Mouse (Mus musculus) hindbrain, embryonic 12.5 days (tissue): Measurements from ENCODE around the gene Klhl40. TPM values are rescaled to one million over a fixed set of nuclear protein-coding genes. Genes with fewer than 3 reads are reported as not detected.

Source experiments
- ATAC-seq: fragments of 200-750 bp; cut with Nextera tagmentation; 2 replicates; pipeline ENCODE4 v1.8.0; 2017; ENCODE audit warnings: moderate TSS enrichment; ENCODE audit not compliant: low FRiP score
- H3K27ac ChIP-seq: fragments of 300-500 bp; sonication (generic); 2 replicates; pipeline ENCODE4 v1.5.1; 2016; ENCODE audit warnings: mild to moderate bottlenecking
- H3K27me3 ChIP-seq: fragments of 300-500 bp; sonication (generic); 2 replicates; pipeline ENCODE4 v1.6.1; 2016; ENCODE audit warnings: mild to moderate bottlenecking
- H3K36me3 ChIP-seq: fragments of 300-500 bp; sonication (generic); 2 replicates; pipeline ENCODE4 v1.6.1; 2016; ENCODE audit warnings: mild to moderate bottlenecking
- H3K4me1 ChIP-seq: fragments of 300-500 bp; sonication (generic); 2 replicates; pipeline ENCODE4 v1.6.1; 2016
- H3K4me2 ChIP-seq: fragments of 300-500 bp; sonication (generic); replicated peaks from 2 replicates; pipeline ENCODE4 v1.6.1; 2016; ENCODE audit warnings: mild to moderate bottlenecking
- H3K4me3 ChIP-seq: fragments of 300-500 bp; sonication (generic); 2 replicates; pipeline ENCODE4 v1.5.1; 2016; ENCODE audit warnings: mild to moderate bottlenecking
- H3K9ac ChIP-seq: fragments of 300-500 bp; sonication (generic); 2 replicates; pipeline ENCODE4 v1.6.1; 2016; ENCODE audit warnings: mild to moderate bottlenecking, moderate library complexity
- H3K9me3 ChIP-seq: fragments of 300-500 bp; sonication (generic); replicated peaks from 2 replicates; pipeline ENCODE4 v1.6.1; 2016; ENCODE audit warnings: mild to moderate bottlenecking
- WGBS: fragments of 180-500 bp; shearing (Covaris S2); methylation state at CpG from one replicate; pipeline ENCODE4 v1.1.7; 2016; 5-methylcytosine and 5-hydroxymethylcytosine counted together
- polyA plus RNA-seq: library from polyadenylated mRNA; unstranded; fragments of >200 nt; fragmentation: Nextera tagmentation; extraction: Ambion mirVana; gene quantifications from 2 replicates; pipeline ENCODE4 v1.2.1, GENCODE M21; 2016

Gene Klhl40
- polyA plus RNA-seq: 0.48 and 2.7 TPM in 2 replicates

DNA sequence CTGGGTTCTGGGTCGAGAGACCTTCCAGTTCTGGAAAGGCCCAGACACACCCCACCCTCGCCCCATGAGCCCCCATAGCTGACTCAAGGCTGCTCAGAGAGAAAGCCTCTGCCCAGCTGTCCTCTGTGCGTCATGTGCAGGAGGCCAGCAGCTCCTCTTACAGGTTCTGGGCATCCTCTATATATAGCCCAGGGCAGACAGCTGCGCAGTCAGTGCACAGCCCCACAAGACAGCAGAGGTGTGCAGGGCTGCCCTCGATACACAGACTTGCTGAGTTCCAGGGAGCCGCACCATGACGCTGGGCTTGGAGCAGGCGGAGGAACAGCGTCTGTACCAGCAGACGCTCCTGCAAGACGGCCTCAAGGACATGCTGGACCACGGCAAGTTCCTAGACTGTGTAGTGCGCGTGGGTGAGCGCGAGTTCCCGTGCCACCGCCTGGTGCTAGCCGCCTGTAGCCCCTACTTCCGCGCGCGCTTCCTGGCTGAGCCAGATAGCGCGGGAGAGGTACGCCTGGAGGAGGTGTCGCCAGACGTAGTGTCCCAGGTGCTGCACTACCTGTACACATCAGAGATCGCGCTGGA lies at the start of gene Klhl40:
TSS of gene Klhl40 (plus strand) at position 124 of the 582 bp plus-strand sequence.
- Histone ChIP-seq H3K4me3 (peak within 1 kb of the TSS; percentile 25), H3K27me3 (peaks cover 48% of the 10 kb centered on the region), H3K9ac (0 out of 2 replicates have a peak within 1 kb of the TSS, but pooled peaks have one; percentile 44), H3K36me3 (no peaks in the 10 kb centered on the region), H3K4me1 (peaks cover 9% of the 10 kb centered on the region), H3K27ac (no peak within 1 kb of the TSS), H3K4me2 (peak within 1 kb of the TSS; percentile 57), H3K9me3 (no peaks in the 10 kb centered on the region)
- WGBS: 21% methylated on average over 30 of the region's 30 CpGs
- ATAC-seq: peak; percentile 55

DNA sequence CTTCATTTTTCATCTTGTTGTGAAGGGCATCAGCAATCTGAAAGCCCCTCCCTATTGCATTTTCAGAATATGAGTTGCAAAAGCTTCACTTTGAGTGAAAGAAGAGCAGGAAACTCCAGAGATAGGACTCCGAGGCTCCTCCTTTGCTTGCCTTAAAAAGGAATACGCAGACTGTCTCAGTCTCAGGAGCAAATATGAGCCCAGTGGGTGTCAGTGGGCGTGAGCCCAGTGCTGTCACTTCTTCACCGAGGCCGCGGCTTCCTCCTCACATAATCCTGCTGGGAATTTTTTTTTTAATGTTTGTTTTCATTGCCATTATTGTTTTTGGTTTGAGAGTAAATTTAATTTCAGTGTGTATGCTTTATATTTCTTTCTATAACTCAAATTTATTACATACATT lies 36.9 kb upstream of the Klhl40 start:
- 91% methylated on average over 6 of the region's 6 CpGs for WGBS
- Histone ChIP-seq H3K36me3 (peaks cover 52% of the 10 kb centered on the region), H3K4me2 (no peak overlapping the region), H3K9me3 (no peaks in the 10 kb centered on the region), H3K27ac (no peak overlapping the region), H3K9ac (no peak overlapping the region), H3K27me3 (no peaks in the 10 kb centered on the region), H3K4me1 (no peaks in the 10 kb centered on the region), H3K4me3 (no peak overlapping the region)
- no peak for ATAC-seq

DNA sequence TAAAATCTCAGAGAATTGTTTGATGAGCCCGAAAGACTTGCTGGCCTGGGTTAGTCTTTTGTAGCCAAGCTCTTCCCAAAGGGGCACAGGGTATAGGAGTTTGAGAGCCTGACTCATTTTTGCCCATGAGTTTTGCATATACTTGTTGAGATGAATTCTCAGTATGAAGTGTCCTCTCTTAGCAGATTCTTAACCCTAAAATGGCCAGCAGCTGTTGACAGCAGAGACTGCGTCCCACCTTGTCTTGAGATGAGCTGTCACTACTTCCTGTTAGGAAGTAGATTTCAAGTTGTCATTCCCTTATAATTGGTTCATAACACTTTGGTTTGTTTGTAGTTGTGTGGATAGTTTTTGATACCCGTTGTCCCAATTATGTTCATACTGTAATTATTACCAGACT lies 36.2 kb upstream of the Klhl40 start:
- peaks cover 56% of the 10 kb centered on the region for H3K36me3 ChIP-seq
- WGBS: 94% methylated on average over 3 of the region's 3 CpGs
- no peak overlapping the region for H3K4me2 ChIP-seq
- H3K27me3 ChIP-seq: no peaks in the 10 kb centered on the region
- H3K4me3 ChIP-seq: no peak overlapping the region
- no peaks in the 10 kb centered on the region for H3K9me3 ChIP-seq
- H3K27ac ChIP-seq: no peak overlapping the region
- no peak overlapping the region for H3K9ac ChIP-seq
- ATAC-seq: no peak
- H3K4me1 ChIP-seq: no peaks in the 10 kb centered on the region

DNA sequence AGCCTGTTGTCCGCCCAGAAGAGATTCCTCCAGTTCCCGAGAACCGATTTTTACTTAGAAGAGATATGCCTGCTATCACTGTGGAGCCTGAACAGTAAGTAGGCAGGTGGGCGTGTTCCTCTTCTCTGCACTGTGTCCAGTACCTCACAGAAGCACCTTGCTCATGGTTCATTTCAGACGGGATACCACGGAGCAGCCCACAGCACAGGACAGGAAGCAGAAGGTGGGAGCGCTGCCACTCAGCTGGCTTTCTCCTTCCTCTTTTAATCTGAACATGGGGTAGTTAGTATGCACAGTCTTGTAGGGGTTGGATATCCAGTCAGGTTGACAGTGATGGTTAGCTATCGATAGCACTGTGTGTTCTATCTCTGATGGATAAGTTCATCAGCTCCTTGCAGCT lies 33.4 kb upstream of the Klhl40 start:
- no peak overlapping the region for H3K4me2 ChIP-seq
- WGBS: 91% methylated on average over 8 of the region's 8 CpGs
- no peaks in the 10 kb centered on the region for H3K27me3 ChIP-seq
- no peak overlapping the region for H3K4me3 ChIP-seq
- no peak overlapping the region for H3K9ac ChIP-seq
- H3K9me3 ChIP-seq: no peaks in the 10 kb centered on the region
- peaks cover 85% of the 10 kb centered on the region for H3K36me3 ChIP-seq
- H3K4me1 ChIP-seq: no peaks in the 10 kb centered on the region
- no peak for ATAC-seq
- no peak overlapping the region for H3K27ac ChIP-seq

DNA sequence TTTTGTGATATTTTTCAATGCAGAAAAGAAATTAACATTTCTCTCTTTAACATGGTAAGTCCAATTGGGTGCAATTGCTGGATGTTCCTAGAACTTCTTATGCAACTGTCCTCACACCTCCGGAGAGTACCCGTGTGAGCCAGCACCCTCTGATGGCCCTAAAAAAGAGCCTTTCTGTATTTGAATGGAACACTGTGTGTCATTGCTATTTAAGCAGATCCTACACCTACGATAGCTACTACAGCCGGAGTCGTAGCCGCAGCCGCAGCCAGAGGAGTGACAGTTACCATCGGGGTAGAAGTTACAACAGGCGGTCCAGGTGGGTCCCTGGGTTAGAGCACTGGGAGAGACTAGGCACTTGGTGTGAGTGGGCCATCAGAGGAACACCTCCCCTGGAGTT lies 24.6 kb upstream of the Klhl40 start:
- no peak overlapping the region for H3K4me2 ChIP-seq
- H3K4me1 ChIP-seq: peaks cover 4% of the 10 kb centered on the region
- no peak overlapping the region for H3K27ac ChIP-seq
- no peak overlapping the region for H3K9ac ChIP-seq
- ATAC-seq: no peak
- H3K27me3 ChIP-seq: no peaks in the 10 kb centered on the region
- H3K9me3 ChIP-seq: no peaks in the 10 kb centered on the region
- 98% methylated on average over 9 of the region's 9 CpGs for WGBS
- H3K4me3 ChIP-seq: no peak overlapping the region
- H3K36me3 ChIP-seq: peaks cover 79% of the 10 kb centered on the region

DNA sequence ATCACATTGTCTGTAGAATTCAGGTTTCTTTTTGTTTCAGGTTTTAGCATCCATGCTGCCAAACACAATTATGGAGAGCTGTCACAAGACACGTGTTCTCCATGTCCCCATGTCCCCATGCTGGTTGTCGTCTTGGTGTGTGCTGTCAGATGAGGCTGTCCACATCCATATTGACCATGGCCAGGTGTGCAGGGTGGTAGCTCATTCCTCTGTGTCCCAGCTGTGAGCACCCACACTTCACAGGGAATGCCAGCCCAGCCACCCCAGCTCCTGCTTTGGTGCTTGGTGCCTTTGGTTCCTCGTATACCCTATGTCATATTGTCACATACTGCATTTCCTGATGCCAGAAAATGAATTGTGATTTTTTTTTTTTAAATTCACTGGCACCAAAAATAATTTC lies 22.8 kb upstream of the Klhl40 start:
- H3K4me3 ChIP-seq: no peak overlapping the region
- H3K9me3 ChIP-seq: no peaks in the 10 kb centered on the region
- H3K27me3 ChIP-seq: no peaks in the 10 kb centered on the region
- H3K27ac ChIP-seq: no peak overlapping the region
- H3K4me2 ChIP-seq: no peak overlapping the region
- no peak overlapping the region for H3K9ac ChIP-seq
- 89% methylated on average over 3 of the region's 3 CpGs for WGBS
- ATAC-seq: no peak
- peaks cover 17% of the 10 kb centered on the region for H3K4me1 ChIP-seq
- peaks cover 61% of the 10 kb centered on the region for H3K36me3 ChIP-seq

DNA sequence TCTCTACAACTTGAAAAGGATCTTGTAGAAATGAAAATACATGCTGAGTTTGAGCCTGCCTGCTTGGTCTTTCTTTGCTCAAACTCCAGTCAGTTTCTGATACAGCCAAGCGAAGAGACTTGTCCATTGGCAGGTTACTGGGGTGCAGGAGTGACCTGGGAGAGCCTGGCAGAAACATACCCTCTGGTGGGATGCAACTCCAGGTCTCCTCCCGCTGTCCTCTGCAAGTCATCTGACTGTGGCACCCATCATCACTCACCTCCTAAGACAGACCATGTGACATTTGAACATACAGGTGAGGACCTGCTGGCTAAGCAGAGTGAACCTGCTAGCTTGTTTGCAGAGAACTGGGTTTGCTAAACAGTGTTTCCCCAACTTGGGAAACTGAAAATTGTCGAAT lies 20.6 kb upstream of the Klhl40 start:
- no peak for ATAC-seq
- Histone ChIP-seq H3K27me3 (no peaks in the 10 kb centered on the region), H3K4me3 (no peak overlapping the region), H3K9me3 (no peaks in the 10 kb centered on the region), H3K36me3 (peaks cover 39% of the 10 kb centered on the region), H3K27ac (no peak overlapping the region), H3K9ac (no peak overlapping the region), H3K4me2 (no peak overlapping the region), H3K4me1 (peaks cover 31% of the 10 kb centered on the region)
- 90% methylated on average over 3 of the region's 3 CpGs for WGBS

DNA sequence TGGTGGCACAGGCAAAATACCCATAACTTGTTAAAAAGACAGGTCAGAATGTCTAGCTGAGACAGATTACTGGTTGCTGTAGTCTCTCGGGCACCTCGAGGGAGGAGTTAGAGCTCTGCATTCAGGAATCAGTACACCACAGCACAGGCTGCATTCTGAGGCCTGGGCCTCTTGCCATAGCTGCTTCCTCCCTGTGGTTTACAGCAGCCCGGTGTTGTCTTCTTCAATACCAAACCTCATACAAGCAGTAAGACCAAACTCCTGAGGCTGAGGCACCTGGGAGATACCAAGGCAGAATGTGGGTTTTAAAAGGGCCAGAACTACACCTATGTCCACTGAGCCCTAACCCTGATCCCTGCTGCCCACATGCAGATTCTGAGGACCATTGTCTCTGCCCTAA lies 20.0 kb upstream of the Klhl40 start:
- Histone ChIP-seq H3K4me1 (peaks cover 36% of the 10 kb centered on the region), H3K9ac (no peak overlapping the region), H3K4me3 (no peak overlapping the region), H3K9me3 (no peaks in the 10 kb centered on the region), H3K27me3 (no peaks in the 10 kb centered on the region), H3K27ac (peak overlapping the region; percentile 44; the same call in 1 of the 2 replicates), H3K36me3 (peaks cover 33% of the 10 kb centered on the region), H3K4me2 (no peak overlapping the region)
- 71% methylated on average over 3 of the region's 3 CpGs for WGBS
- no peak for ATAC-seq

DNA sequence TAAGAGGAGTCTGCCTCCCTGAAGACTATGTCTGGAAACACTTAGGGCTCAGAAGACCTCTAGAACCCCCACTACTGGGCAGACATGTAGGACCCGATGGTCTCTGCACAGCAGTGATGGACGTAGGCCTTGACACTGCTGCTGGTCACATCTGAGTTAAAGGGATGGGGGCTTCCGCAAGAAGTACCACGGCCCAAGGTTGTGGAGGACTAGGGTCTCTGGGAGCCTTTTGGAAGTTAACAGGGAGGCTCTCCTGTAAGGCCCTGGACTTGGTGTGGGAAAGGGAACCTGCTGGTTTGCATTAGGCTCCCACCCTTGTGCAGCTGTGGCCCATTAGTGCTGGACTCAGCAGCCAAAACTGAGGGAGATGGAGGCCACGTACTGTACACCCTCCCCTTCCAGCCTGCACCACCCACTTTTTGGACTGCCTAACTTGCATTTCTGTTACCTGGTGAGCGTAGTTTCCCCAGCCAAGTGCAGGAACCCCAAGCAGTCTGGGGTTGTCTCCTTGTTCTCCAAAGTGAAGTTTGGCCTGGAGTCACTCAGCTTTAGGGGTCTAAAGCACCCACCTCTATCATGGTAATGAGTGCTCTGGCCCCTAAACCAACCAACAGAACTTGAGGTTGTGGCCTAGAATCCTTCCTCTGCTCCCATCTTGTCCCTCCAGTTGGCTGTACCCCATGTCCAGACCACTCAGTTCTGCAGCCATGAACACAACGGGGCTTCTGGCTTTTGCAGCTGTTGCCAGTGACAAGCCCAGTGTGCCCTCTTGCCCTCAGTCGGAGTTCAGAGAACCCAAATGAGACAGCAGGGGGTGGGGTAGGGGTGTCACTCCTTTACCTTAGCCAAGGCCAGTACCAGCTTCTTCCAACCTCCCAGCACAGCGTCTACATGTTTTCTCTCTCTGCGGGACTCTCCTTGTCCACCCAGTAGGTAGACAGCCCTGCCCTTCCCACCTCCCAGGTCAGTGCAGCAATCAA lies 19.3 kb upstream of the Klhl40 start:
- H3K9ac ChIP-seq: peak overlapping the region; percentile 94
- H3K4me1 ChIP-seq: peaks cover 36% of the 10 kb centered on the region
- no peak for ATAC-seq
- peak overlapping the region; percentile 89 for H3K4me3 ChIP-seq
- H3K4me2 ChIP-seq: peak overlapping the region; percentile 95
- H3K27me3 ChIP-seq: no peaks in the 10 kb centered on the region
- peaks cover 33% of the 10 kb centered on the region for H3K36me3 ChIP-seq
- H3K27ac ChIP-seq: peak overlapping the region; percentile 44
- 51% methylated on average over 10 of the region's 10 CpGs for WGBS
- H3K9me3 ChIP-seq: no peaks in the 10 kb centered on the region

DNA sequence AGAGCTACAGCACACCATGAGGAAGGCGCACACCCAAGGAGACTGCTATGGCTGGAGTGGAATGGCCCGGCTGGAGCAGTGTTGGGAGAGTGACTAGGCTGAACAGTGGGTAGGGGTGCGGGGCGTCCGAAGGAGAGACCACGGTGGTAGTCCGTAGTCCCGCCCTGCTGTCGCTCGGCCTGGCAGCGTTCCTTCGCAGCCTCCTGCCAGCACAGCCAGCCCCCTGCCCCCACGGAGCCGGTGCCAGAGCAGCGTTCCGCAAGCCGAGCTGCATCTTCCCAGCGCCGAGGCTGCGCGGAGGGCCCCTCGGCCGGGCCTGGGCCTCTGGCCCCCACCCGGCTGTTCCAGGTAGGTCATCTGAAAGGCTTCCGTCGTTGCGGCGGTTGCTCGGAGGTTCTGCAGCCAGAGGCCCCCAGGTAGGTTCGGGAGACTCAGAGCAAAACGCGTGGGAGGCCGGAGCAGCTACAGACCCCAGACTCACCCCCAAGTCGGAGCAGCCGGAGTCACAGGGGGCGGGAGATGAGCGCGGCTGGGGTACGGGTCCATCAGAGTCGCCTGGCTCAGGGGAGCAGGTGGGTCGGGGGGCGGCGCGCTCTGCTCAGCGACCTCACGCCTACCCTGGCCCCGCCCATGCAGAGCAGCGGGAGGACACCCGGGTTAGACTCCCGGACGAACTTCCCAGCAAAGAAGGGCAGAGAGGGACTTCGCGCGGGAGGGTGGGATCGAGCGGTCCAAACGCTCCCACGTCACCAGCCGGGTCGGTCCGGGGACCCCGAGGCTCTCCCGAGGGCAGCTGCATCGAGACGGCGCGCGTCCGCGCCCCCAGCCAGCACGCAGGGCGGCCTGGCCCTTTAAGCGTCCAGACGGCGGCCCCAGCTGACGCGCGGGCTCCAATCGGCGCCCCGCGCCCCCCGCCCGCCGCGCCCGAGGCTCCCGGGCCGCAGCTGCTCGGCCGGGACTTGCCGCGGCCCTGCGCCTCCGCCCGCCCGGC lies 18.0 kb upstream of the Klhl40 start, which contains the start of gene Zfp651:
TSS of gene Zfp651 (plus strand) at position 240 of the 991 bp plus-strand sequence.
- H3K27ac ChIP-seq: peak within 1 kb of the TSS; percentile 91
- H3K27me3 ChIP-seq: no peaks in the 10 kb centered on the region
- peak; percentile 83 for ATAC-seq
- WGBS: 1% methylated on average over 73 of the region's 97 CpGs
- H3K4me3 ChIP-seq: peak within 1 kb of the TSS; percentile 89
- no peaks in the 10 kb centered on the region for H3K9me3 ChIP-seq
- H3K4me2 ChIP-seq: peak within 1 kb of the TSS; percentile 95
- peaks cover 35% of the 10 kb centered on the region for H3K36me3 ChIP-seq
- peak within 1 kb of the TSS; percentile 94 for H3K9ac ChIP-seq
- peaks cover 37% of the 10 kb centered on the region for H3K4me1 ChIP-seq

DNA sequence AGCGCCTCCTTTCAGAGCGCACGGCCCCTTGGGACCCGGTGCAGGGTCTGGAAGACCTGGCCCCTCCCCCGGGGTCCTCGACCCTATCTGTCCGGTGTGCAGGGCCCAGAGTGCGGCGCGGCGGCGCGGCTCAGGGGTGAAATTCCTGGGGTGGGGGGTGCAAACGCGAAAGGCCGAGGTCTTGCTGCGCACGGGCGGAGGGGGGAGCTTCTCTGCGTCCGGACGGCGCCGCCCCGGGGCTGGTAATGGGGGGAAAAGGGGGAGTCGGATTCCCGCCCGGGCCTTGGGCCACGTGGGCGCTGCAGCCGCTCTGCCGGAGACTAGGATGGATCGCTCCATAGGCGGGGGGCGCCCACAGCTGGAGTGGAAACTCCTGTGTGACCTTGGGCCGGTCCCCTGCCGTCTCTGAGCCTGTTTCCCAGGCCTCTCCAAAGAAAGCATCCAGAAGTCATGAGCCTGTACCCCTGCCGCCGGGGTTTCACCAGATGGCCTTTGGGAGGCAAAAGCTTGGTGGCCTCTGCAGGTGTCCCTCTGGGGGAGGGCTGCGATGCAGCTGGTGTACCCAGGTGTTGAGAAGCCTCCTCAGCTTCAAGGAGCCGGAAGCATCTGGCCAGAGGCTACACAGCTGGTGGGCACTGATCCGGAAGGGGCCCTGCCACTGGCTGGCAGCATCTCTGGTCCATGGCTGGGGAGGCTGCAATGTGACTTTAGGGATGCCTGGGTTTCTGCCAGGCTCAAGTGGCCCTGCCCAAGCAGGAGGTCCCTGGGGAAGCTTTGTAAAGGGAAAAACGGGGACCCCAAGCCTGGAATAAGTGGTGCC lies 16.9 kb upstream of the Klhl40 start:
- Histone ChIP-seq H3K27ac (peak overlapping the region; percentile 91), H3K4me3 (peak overlapping the region; percentile 89), H3K36me3 (peaks cover 35% of the 10 kb centered on the region), H3K4me2 (peak overlapping the region; percentile 95), H3K27me3 (no peaks in the 10 kb centered on the region), H3K4me1 (peaks cover 39% of the 10 kb centered on the region), H3K9ac (peak overlapping the region; percentile 94), H3K9me3 (no peaks in the 10 kb centered on the region)
- peak; percentile 53 for ATAC-seq
- 1% methylated on average over 43 of the region's 43 CpGs for WGBS
